Mouse (Mus musculus): ENCODE measurements around the gene Sppl2a. TPM values are rescaled to one million over a fixed set of nuclear protein-coding genes. Genes with fewer than 3 reads are reported as not detected.

Gene Sppl2a
- polyA plus RNA-seq (2014; fragmentation: Illumina TruSeq; extraction: RNeasy Lipid Tissue Mini Kit (QIAGEN cat#74804); ENCODE audit: low read depth, low replicate concordance), result 165 TPM

DNA sequence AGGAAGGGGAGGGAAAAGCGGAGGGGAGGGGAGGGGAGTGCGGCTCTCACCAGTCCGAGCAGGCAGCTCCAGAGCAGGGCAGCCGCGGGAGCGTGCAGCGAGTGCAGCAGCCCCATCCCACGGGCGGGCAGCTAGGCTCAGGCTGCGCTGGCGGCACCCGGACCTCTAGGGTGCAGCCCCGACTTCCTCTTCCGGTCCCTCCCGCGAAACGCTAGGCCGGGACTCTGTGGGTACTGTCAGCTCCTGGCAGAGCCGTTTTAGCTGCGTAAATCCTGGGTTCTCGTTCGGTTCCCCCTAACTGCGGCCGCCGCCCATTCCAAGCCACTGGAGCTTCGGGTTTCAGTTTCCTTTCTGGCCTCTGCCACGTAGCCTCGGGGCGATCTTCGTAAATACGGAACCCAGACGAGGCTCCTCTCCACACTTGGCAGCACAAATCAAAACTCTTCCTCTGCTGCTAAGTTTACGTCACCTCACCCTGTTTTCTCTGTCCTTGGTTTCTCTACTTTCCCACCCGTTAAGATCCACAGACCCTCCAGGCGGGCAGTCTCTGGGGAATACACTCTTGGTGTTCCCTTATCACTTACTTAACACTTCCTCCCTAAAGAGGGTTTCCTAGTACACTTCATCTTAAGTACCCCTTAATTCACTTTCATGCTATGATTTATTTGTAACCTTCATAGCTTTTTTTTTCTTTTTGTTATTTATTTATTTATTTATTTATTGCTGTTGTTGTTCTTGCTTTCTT is at the start of gene Sppl2a:
Gene Sppl2a, minus strand, starts transcription at position 339 of the 745 bp plus-strand sequence.

GRCm38 (mm10) chr2:126875871-126876796 is 56.9 kb downstream of the Sppl2a start, which contains the start of gene Trpm7:
Gene Trpm7 (minus strand): TSS chr2:126876230.

Other genes starting within 250 kb of the Sppl2a start
- gene Usp8, start 225.9 kb downstream of the Sppl2a start, polyA plus RNA-seq (2014; fragmentation: Illumina TruSeq; extraction: RNeasy Lipid Tissue Mini Kit (QIAGEN cat#74804); ENCODE audit: low read depth, low replicate concordance), result 44.5 TPM
- gene Usp50, start 149.8 kb downstream of the Sppl2a start, polyA plus RNA-seq (2014; fragmentation: Illumina TruSeq; extraction: RNeasy Lipid Tissue Mini Kit (QIAGEN cat#74804); ENCODE audit: low read depth, low replicate concordance), result 0.74 TPM
- 68.0 TPM for gene Trpm7, start 57.0 kb downstream of the Sppl2a start, polyA plus RNA-seq (2014; fragmentation: Illumina TruSeq; extraction: RNeasy Lipid Tissue Mini Kit (QIAGEN cat#74804); ENCODE audit: low read depth, low replicate concordance)
- 6.0 TPM for gene Ap4e1, start 75.5 kb upstream of the Sppl2a start, polyA plus RNA-seq (2014; fragmentation: Illumina TruSeq; extraction: RNeasy Lipid Tissue Mini Kit (QIAGEN cat#74804); ENCODE audit: low read depth, low replicate concordance)
- 15.4 TPM for gene Blvra, start 137.4 kb upstream of the Sppl2a start, polyA plus RNA-seq (2014; fragmentation: Illumina TruSeq; extraction: RNeasy Lipid Tissue Mini Kit (QIAGEN cat#74804); ENCODE audit: low read depth, low replicate concordance)
- gene Ncaph, start 200.7 kb upstream of the Sppl2a start, polyA plus RNA-seq (2014; fragmentation: Illumina TruSeq; extraction: RNeasy Lipid Tissue Mini Kit (QIAGEN cat#74804); ENCODE audit: low read depth, low replicate concordance), result 0.58 TPM
- 1.6 TPM for gene Itpripl1, start 210.2 kb upstream of the Sppl2a start, polyA plus RNA-seq (2014; fragmentation: Illumina TruSeq; extraction: RNeasy Lipid Tissue Mini Kit (QIAGEN cat#74804); ENCODE audit: low read depth, low replicate concordance)